Mouse (Mus musculus) small intestine, adult 2 months (tissue): ENCODE data around the gene Mfsd11. TPM values are rescaled to one million over a fixed set of nuclear protein-coding genes. Genes with fewer than 3 reads are reported as not detected.

Source experiments
- H3K27ac ChIP-seq: fragments of 200-500 bp; 2 replicates; pipeline ENCODE4 v1.5.1; 2012; ENCODE audit warnings: low read depth, low read length, control low read depth, inconsistent platforms; ENCODE audit not compliant: insufficient read depth
- H3K27me3 ChIP-seq: fragments of 200-500 bp; 2 replicates; pipeline ENCODE4 v1.6.1; 2012; ENCODE audit warnings: mild to moderate bottlenecking, moderate library complexity, low read length, inconsistent platforms; ENCODE audit not compliant: control insufficient read depth, insufficient read depth
- H3K36me3 ChIP-seq: fragments of 200-500 bp; 2 replicates; pipeline ENCODE4 v1.6.1; 2012; ENCODE audit warnings: mild to moderate bottlenecking, low read length, control low read depth, inconsistent platforms; ENCODE audit not compliant: control insufficient read depth, insufficient read depth
- H3K4me1 ChIP-seq: fragments of 200-500 bp; 2 replicates; pipeline ENCODE4 v1.6.1; 2012; ENCODE audit warnings: low read length, inconsistent platforms, mixed read lengths; ENCODE audit not compliant: control insufficient read depth, insufficient read depth, insufficient read length
- H3K4me3 ChIP-seq: fragments of 200-500 bp; 2 replicates; pipeline ENCODE4 v1.5.1; 2012; ENCODE audit warnings: low read depth, mild to moderate bottlenecking, control low read depth, inconsistent platforms, low read length, moderate library complexity
- CTCF ChIP-seq: fragments of 200-500 bp; IDR thresholded peaks from 2 replicates; pipeline ENCODE4 v1.5.1; 2012; ENCODE audit warnings: low read depth, mild to moderate bottlenecking, control low read depth, inconsistent platforms, low read length, moderate library complexity, mixed read lengths; ENCODE audit not compliant: insufficient replicate concordance, insufficient read length; ENCODE audit errors: extremely low read depth
- POLR2A ChIP-seq: fragments of 200-500 bp; IDR thresholded peaks from 2 replicates; pipeline ENCODE4 v1.6.1; 2012; ENCODE audit warnings: low read depth, mild to moderate bottlenecking, control low read depth, inconsistent platforms, low read length, moderate library complexity
- WGBS: fragments of 180-500 bp; shearing (Covaris S2); methylation state at CpG from one replicate; pipeline ENCODE4 v1.1.7; 2018; 5-methylcytosine and 5-hydroxymethylcytosine counted together
- polyA plus RNA-seq: library from polyadenylated mRNA; depleted of rRNA; stranded (reverse); fragments of >200 nt; gene quantifications from 2 replicates; pipeline ENCODE4 v1.2.3, GENCODE M21; 2012

Gene Mfsd11
- polyA plus RNA-seq, 1 experiment = 27.0 TPM

- no peaks in the 10 kb centered on the region for H3K36me3 ChIP-seq
- H3K4me3 ChIP-seq = peak overlapping the region; percentile 74
- H3K27me3 ChIP-seq = no peaks in the 10 kb centered on the region
- TF ChIP-seq POLR2A (no peak), CTCF (no peak)
- WGBS = 46% methylated on average over 17 of the region's 17 CpGs
- peak overlapping the region; percentile 45 for H3K27ac ChIP-seq
- peaks cover 11% of the 10 kb centered on the region; the same call in 1 of the 2 replicates for H3K4me1 ChIP-seq
These were observed 25.4 kb upstream of the Mfsd11 start for GRCm38 (mm10) chr11:116826550-116827504.

- H3K4me1 ChIP-seq = peaks cover 11% of the 10 kb centered on the region; the same call in 1 of the 2 replicates
- TF ChIP-seq POLR2A (peak; percentile 42; the same call in 1 of the 2 replicates), CTCF (no peak)
- 2% methylated on average over 71 of the region's 71 CpGs for WGBS
- H3K27ac ChIP-seq = peak within 1 kb of the TSS; percentile 45
- H3K36me3 ChIP-seq = no peaks in the 10 kb centered on the region
- H3K27me3 ChIP-seq = no peaks in the 10 kb centered on the region
- H3K4me3 ChIP-seq = peak within 1 kb of the TSS; percentile 74
These were observed 24.6 kb upstream of the Mfsd11 start, which contains the start of gene Mxra7 for GRCm38 (mm10) chr11:116827534-116828165. TSS of gene Mxra7 (minus strand) at chr11:116828046.

GRCm38 (mm10) chr11:116832172-116832685 lies 20.0 kb upstream of the Mfsd11 start:
- Histone ChIP-seq H3K36me3 (peaks cover 27% of the 10 kb centered on the region), H3K27me3 (no peaks in the 10 kb centered on the region), H3K4me1 (peaks cover 7% of the 10 kb centered on the region; the same call in 1 of the 2 replicates), H3K27ac (no peak overlapping the region), H3K4me3 (no peak overlapping the region)
- 78% methylated on average over 3 of the region's 4 CpGs for WGBS
- TF ChIP-seq CTCF (no peak), POLR2A (no peak)

DNA sequence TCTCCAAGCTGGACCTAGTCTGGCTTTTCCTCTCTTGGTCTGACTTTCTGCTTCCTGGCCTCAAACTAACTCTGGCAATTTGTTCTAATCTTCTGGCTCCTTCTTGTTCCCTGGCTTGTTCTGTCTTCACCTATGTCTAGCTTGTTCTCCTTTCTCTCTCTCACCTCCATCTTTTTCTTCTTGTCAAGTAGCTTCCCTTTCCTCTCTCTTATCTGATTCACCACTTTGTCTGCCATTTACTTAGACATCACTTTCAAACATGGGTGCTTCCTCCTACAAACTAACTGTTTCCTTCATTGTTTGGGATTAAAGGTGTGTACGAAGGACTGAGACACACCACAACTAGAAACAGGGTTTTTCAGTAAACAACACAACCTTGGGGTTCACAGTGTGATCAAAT lies 17.3 kb upstream of the Mfsd11 start:
- Histone ChIP-seq H3K4me1 (no peaks in the 10 kb centered on the region; the same call in 1 of the 2 replicates), H3K36me3 (peaks cover 47% of the 10 kb centered on the region), H3K27ac (no peak overlapping the region), H3K4me3 (no peak overlapping the region), H3K27me3 (no peaks in the 10 kb centered on the region)
- WGBS = 91% methylated on average over 1 of the region's 1 CpGs
- no peak for TF ChIP-seq POLR2A
- TF ChIP-seq CTCF = no peak

DNA sequence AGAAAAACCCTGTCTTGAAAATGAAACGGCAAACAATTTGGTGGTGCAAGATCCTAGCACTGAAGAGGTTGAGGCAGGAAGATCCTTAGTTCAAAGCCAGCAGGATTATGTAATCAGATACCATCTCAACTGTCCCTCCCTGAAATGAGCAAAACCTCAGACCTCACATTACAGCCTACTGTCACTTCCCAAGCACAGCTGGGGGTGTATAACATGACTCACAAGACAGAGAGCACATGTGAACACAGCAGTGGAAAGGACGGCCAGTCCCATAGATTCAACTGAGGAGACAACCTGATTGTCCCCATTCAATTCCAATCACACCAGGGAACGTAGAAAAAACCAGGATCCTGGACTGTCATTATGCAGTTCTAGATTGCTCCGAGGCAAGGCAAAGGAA lies 16.0 kb upstream of the Mfsd11 start:
- 89% methylated on average over 4 of the region's 4 CpGs for WGBS
- H3K4me3 ChIP-seq = no peak overlapping the region
- H3K4me1 ChIP-seq = no peaks in the 10 kb centered on the region; the same call in none of the 2 replicates
- H3K27ac ChIP-seq = no peak overlapping the region
- peaks cover 59% of the 10 kb centered on the region for H3K36me3 ChIP-seq
- TF ChIP-seq POLR2A (no peak), CTCF (no peak)
- H3K27me3 ChIP-seq = no peaks in the 10 kb centered on the region

- Histone ChIP-seq H3K27me3 (no peaks in the 10 kb centered on the region), H3K4me3 (no peak overlapping the region), H3K4me1 (no peaks in the 10 kb centered on the region; the same call in none of the 2 replicates), H3K27ac (no peak overlapping the region), H3K36me3 (peaks cover 59% of the 10 kb centered on the region)
- WGBS = 94% methylated on average over 10 of the region's 10 CpGs
- TF ChIP-seq POLR2A (no peak), CTCF (no peak)
These were observed 14.8 kb upstream of the Mfsd11 start for GRCm38 (mm10) chr11:116837441-116837840.
